Mouse (Mus musculus): ENCODE measurements around the gene Grm4. TPM values are rescaled to one million over a fixed set of nuclear protein-coding genes. Genes with fewer than 3 reads are reported as not detected.

Gene Grm4
- polyA plus RNA-seq, 1 experiment, result not detected

DNA sequence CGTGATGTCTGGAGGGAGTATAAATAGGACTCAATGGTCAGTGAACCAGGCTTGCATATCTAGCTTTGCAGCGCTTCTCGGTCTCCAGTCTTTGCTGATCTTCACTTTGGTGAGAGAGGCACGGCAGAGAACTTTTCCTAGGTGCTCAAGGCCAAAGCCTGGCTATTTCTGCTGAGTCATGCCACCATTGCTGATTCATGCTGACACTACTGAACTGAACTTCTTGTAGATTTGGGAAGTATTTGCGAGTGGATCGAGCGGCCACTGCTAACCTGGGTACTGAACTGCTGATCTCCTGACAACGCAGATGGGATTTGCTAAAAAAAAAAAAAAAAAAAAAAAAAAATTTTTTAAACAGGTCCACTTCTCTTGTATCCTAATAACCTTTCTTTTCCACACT lies 10.9 kb upstream of the Grm4 start:
- TF ChIP-seq FLI1 (IDR thresholded peaks at IDR 0.05; ENCODE audit: low read length), result no peak
- no peak for TF ChIP-seq GATA1 (IDR thresholded peaks at IDR 0.05; ENCODE audit: borderline replicate concordance, low read length)
- Histone ChIP-seq H3K27me3 (replicated peaks) (peaks cover 16% of the 10 kb centered on the region), H3K9me3 (peaks cover 22% of the 10 kb centered on the region), H3K4me3 (replicated peaks) (no peak overlapping the region), H3K4me1 (peaks cover 42% of the 10 kb centered on the region), H3K36me3 (replicated peaks; ENCODE audit: low read length) (no peaks in the 10 kb centered on the region)

DNA sequence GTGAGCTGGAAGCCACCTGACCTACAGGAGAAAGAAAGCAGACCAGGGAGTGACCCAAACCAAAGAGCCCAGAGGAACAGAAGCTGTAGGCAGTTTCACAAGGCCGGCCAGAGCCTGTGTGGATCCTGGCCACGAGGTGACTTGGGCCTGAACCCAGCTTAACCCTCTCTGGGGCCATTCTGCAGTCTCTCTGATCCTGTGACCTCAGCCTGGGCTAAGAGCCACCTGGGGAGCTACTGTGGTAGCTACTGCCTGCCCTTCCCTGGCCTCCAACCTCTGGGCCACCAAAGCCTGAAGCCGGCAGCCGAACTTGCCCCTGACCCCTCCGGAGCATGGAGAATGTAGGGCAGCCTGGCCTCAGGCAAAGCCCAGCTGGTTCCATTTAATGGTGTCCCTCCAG lies 7.6 kb upstream of the Grm4 start:
- TF ChIP-seq GATA1 (IDR thresholded peaks at IDR 0.05; ENCODE audit: borderline replicate concordance, low read length) (no peak), FLI1 (IDR thresholded peaks at IDR 0.05; ENCODE audit: low read length) (no peak)
- Histone ChIP-seq H3K4me3 (replicated peaks) (no peak overlapping the region), H3K9me3 (peaks cover 41% of the 10 kb centered on the region), H3K4me1 (peaks cover 30% of the 10 kb centered on the region), H3K36me3 (replicated peaks; ENCODE audit: low read length) (no peaks in the 10 kb centered on the region), H3K27me3 (replicated peaks) (peaks cover 17% of the 10 kb centered on the region)

DNA sequence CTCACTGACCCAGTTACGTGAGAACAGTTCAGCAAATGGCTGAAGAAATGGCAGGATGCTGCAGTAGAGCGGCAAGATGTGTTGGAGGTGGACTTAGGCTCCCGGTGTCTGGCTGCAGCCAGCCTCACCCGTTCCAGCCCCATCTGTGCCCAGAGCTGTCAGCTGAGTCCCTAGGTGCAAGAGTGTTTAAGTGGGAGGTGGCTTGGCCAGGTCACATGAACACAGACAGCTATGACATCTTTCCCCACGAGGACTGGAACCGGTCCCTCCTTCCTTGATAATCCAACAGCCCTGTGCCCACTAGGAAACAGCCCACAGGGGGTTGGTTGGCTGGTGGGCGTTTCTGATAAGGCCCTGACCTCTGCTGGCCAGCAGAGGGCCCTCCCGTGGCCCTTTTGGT lies 6.8 kb upstream of the Grm4 start:
- peaks cover 30% of the 10 kb centered on the region for H3K4me1 ChIP-seq
- TF ChIP-seq FLI1 (IDR thresholded peaks at IDR 0.05; ENCODE audit: low read length), result no peak
- TF ChIP-seq GATA1 (IDR thresholded peaks at IDR 0.05; ENCODE audit: borderline replicate concordance, low read length), result no peak

DNA sequence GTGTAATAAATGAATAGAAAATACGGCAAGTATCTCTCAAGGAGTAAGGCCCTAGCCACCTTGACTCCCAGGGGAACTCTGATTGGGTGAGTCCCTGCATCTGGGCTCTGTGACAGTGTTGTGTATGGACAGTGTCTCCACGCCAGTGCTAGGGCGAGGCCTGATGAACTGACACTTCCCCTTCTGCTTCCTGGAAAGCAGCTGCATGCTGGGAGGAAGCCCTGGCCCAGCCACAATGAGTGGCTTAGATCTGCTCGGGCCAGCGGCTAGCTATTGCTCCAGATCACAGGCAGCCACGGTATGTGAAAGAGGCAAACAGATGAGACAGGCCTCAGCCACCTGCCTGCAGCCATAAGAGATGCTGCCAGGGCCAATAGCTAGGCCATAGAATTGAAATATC lies 6.0 kb upstream of the Grm4 start:
- Histone ChIP-seq H3K36me3 (replicated peaks; ENCODE audit: low read length) (no peaks in the 10 kb centered on the region), H3K9me3 (peaks cover 35% of the 10 kb centered on the region), H3K4me3 (replicated peaks) (no peak overlapping the region), H3K27me3 (replicated peaks) (peaks cover 29% of the 10 kb centered on the region), H3K4me1 (peaks cover 29% of the 10 kb centered on the region)
- TF ChIP-seq GATA1 (IDR thresholded peaks at IDR 0.05; ENCODE audit: borderline replicate concordance, low read length) (no peak), FLI1 (IDR thresholded peaks at IDR 0.05; ENCODE audit: low read length) (no peak)

More for the DNA sequence above, 6.8 kb upstream of the Grm4 start:
- Histone ChIP-seq H3K9me3 (peaks cover 35% of the 10 kb centered on the region), H3K4me3 (replicated peaks) (no peak overlapping the region), H3K36me3 (replicated peaks; ENCODE audit: low read length) (no peaks in the 10 kb centered on the region), H3K27me3 (replicated peaks) (peaks cover 23% of the 10 kb centered on the region)

DNA sequence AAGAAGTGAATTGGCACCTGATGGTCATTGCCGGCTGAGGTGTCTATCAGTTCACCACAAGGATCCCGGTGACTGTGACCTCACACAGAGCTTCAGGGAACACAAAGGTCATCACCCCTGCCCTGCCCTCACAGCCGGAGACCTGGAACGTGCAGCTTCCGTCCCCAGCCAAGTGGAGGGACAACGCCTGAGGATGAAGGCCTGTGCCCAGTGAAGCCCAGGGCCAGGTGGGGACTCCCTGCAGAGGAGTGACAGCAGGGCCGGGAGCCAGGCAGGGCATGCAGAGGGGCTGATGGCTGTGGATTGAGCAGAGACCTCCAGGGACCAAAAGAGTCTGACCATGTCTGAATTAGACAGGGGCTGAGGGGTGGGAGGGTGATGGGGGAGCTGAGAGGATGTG lies 1.9 kb upstream of the Grm4 start:
- no peak for TF ChIP-seq FLI1 (IDR thresholded peaks at IDR 0.05; ENCODE audit: low read length)
- no peak for TF ChIP-seq GATA1 (IDR thresholded peaks at IDR 0.05; ENCODE audit: borderline replicate concordance, low read length)
- no peaks in the 10 kb centered on the region for H3K36me3 ChIP-seq (replicated peaks; ENCODE audit: low read length)
- peaks cover 18% of the 10 kb centered on the region for H3K4me1 ChIP-seq
- H3K4me3 ChIP-seq (replicated peaks), result no peak overlapping the region
- peaks cover 19% of the 10 kb centered on the region for H3K9me3 ChIP-seq
- peaks cover 61% of the 10 kb centered on the region for H3K27me3 ChIP-seq (replicated peaks)

DNA sequence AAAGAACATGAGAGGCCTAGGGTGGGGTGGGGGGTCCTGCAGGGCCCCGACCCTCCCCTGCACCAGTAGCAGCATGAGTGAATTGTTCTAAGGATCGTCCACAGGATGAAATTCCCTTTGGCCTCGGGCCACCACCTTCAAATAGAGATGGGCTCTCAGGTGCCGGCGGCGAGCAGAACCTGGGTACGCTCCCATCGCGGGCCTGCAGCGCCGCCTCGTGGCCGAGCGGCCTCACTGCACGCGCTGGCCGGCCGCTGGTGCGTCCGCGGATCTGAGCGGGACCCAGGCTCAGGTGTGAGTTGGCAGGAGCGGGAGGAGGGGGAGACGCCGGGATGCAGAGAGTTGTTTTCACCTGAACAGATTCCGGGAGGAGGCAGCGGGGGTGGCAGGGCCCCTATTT lies 646 bp downstream of the Grm4 start:
- H3K36me3 ChIP-seq (replicated peaks; ENCODE audit: low read length), result no peaks in the 10 kb centered on the region
- H3K4me1 ChIP-seq, result peaks cover 4% of the 10 kb centered on the region; the same call in 1 of the 2 replicates
- peaks cover 85% of the 10 kb centered on the region for H3K27me3 ChIP-seq (replicated peaks)
- no peak for TF ChIP-seq FLI1 (IDR thresholded peaks at IDR 0.05; ENCODE audit: low read length)
- no peak for TF ChIP-seq GATA1 (IDR thresholded peaks at IDR 0.05; ENCODE audit: borderline replicate concordance, low read length)
- no peak overlapping the region for H3K4me3 ChIP-seq (replicated peaks)
- peaks cover 11% of the 10 kb centered on the region for H3K9me3 ChIP-seq

DNA sequence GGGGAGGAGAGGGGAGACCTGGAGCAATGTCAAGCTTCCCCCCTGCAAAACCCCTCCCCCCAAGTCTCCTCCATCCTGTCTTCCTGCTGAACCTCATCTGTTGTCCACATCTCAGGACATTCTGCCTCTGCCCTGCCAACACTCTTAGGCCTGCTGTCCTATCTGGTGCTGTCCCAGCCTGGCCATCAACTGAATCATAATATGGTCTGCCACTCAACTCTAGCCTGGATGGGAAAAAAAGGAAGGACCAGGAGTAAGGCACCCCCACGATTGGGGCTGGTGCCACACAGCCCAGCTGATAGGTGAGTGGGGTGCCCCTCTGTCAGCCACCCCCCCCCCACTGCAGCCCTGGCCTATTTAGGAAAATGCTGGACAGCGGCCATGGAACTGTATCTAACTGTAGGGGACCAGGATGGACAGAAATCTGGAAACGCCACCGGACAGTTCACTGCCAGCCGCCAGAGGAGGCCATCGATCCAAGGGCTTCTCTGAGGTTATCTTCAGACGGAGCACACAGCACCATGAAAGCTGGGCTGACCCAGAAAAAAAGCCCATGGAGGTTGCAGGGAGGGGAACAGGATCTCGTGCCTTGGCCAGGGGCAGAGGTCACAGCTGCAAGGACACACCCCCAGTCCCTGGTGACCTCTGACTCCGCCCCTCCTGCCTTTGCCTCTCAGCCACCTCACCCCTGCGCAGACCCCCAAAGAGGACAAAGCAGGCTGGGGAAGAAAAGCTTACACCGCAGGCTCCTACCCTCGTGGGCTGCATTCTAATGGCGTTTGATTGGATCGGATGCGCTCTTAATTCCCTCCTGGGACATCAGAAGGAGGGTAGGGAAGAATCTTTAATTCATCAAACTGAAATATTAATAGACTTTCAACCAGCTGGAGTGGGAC lies 2.3 kb downstream of the Grm4 start:
- Histone ChIP-seq H3K4me1 (peaks cover 6% of the 10 kb centered on the region; the same call in 1 of the 2 replicates), H3K27me3 (replicated peaks) (peaks cover 93% of the 10 kb centered on the region)
- no peak for TF ChIP-seq GATA1 (IDR thresholded peaks at IDR 0.05; ENCODE audit: borderline replicate concordance, low read length)
- TF ChIP-seq FLI1 (IDR thresholded peaks at IDR 0.05; ENCODE audit: low read length), result no peak

DNA sequence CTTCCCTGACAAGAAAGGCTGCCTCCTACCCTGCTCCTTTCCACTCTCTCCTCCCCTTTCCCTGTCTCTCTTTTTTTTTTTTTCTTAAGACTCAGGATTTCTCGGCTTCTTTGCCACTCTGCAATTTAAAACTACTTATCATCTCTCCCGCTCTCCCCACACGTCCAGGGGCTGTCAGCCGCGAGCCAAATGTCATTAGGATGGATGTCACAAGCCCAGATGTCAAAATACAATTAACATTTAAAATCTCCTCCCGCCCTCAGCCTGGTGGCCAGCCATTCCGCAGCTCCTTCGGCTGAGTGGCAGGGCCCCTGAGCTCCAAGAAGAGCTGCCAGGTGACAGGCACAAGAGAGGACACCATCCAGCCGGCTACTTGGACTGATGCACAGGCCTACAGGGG lies 2.9 kb downstream of the Grm4 start:
- H3K27me3 ChIP-seq (replicated peaks), result peaks cover 96% of the 10 kb centered on the region
- no peak overlapping the region for H3K4me3 ChIP-seq (replicated peaks)
- TF ChIP-seq GATA1 (IDR thresholded peaks at IDR 0.05; ENCODE audit: borderline replicate concordance, low read length), result no peak
- no peak for TF ChIP-seq FLI1 (IDR thresholded peaks at IDR 0.05; ENCODE audit: low read length)
- no peaks in the 10 kb centered on the region for H3K9me3 ChIP-seq
- H3K36me3 ChIP-seq (replicated peaks; ENCODE audit: low read length), result no peaks in the 10 kb centered on the region
- H3K4me1 ChIP-seq, result peaks cover 12% of the 10 kb centered on the region

More for the DNA sequence above, 2.3 kb downstream of the Grm4 start:
- Histone ChIP-seq H3K9me3 (no peaks in the 10 kb centered on the region), H3K4me3 (replicated peaks) (no peak overlapping the region), H3K36me3 (replicated peaks; ENCODE audit: low read length) (no peaks in the 10 kb centered on the region)

DNA sequence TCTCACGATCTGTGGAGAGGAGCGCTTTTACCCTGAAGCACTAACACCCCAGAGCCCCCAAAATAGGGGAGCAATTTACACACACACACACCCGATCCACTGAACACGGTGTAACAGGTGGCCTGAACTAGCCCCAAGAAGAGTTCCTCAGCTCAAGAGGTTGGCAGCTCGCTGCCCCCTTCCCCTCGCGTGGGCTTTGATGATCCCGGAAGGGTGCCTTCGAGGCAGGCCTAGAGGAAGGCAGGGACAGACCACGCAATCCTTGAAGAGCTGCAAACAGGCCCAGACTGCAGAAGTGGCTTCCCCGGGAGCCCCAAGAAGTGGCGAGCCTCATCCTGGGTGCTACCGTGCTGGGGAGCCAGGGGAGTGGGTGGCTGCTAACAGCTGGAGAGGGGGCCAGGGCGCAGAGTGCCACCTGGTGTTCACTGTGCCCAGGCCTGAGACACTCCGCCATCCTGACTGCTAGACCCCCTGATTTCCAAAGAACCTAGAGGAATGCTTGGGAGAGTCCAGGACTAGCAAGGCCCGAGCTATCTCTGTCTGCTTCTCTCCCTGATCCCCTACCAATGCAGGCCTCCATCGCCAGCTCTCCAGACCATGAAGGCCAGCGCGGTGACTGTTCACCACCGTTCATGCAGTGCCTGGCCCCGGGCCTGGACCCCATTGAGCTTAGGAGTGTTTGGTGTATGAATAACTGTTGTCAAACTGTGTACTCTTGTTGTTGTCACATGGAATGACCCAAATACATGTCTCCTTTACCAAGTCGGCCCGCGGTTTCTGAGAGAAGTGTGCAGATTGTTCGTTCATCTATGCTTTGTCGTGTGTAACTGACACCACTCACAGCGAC lies 7.1 kb downstream of the Grm4 start:
- H3K4me1 ChIP-seq, result peaks cover 24% of the 10 kb centered on the region
- H3K9me3 ChIP-seq, result no peaks in the 10 kb centered on the region
- no peaks in the 10 kb centered on the region for H3K36me3 ChIP-seq (replicated peaks; ENCODE audit: low read length)
- TF ChIP-seq GATA1 (IDR thresholded peaks at IDR 0.05; ENCODE audit: borderline replicate concordance, low read length), result no peak
- TF ChIP-seq FLI1 (IDR thresholded peaks at IDR 0.05; ENCODE audit: low read length), result no peak
- no peak overlapping the region for H3K4me3 ChIP-seq (replicated peaks)
- H3K27me3 ChIP-seq (replicated peaks), result peaks cover 98% of the 10 kb centered on the region
